Mouse (Mus musculus): ENCODE results near the gene Krt73. TPM values are rescaled to one million over a fixed set of nuclear protein-coding genes. Genes with fewer than 3 reads are reported as not detected.

The Krt73 gene
- polyA plus RNA-seq, 1 experiment from 2014 or later: not detected

GRCm38 (mm10) chr15:101772080-101772710 is 30.0 kb downstream of the Krt73 start:
- 77% methylated on average over 5 of the region's 5 CpGs for WGBS (ENCODE audit: missing documents)
- Histone ChIP-seq H3K36me3 (ENCODE audit: inconsistent target) (no peaks in the 10 kb centered on the region), H3K27ac (no peak overlapping the region), H3K79me2 (ENCODE audit: inconsistent target) (no peaks in the 10 kb centered on the region), H3K4me3 (ENCODE audit: inconsistent target) (no peak overlapping the region)

GRCm38 (mm10) chr15:101770226-101770625 is 31.9 kb downstream of the Krt73 start:
- Histone ChIP-seq H3K79me2 (ENCODE audit: inconsistent target) (no peaks in the 10 kb centered on the region), H3K4me3 (ENCODE audit: inconsistent target) (no peak overlapping the region), H3K36me3 (ENCODE audit: inconsistent target) (no peaks in the 10 kb centered on the region), H3K27ac (no peak overlapping the region)
- WGBS (ENCODE audit: missing documents): 47% methylated on average over 7 of the region's 8 CpGs

Other genes with a start within 250 kb of the Krt73 start
- gene Krt90, start 239.4 kb downstream of the Krt73 start, polyA plus RNA-seq (2018): not detected in 3 replicates
- not detected in 3 replicates for gene Krt75, start 228.4 kb downstream of the Krt73 start, polyA plus RNA-seq (2018)
- gene Gm5414, start 174.2 kb downstream of the Krt73 start, polyA plus RNA-seq (2018): not detected in 3 replicates
- not detected in 3 replicates for gene Gm5478, start 155.0 kb downstream of the Krt73 start, polyA plus RNA-seq (2018)
- gene Krt6b, start 122.1 kb downstream of the Krt73 start, polyA plus RNA-seq (2018): not detected in 3 replicates
- not detected in 3 replicates for gene Krt6a, start 108.0 kb downstream of the Krt73 start, polyA plus RNA-seq (2018)
- gene Krt5, start 89.4 kb downstream of the Krt73 start, polyA plus RNA-seq (2018): not detected in 3 replicates
- gene Krt71, start 59.2 kb downstream of the Krt73 start, polyA plus RNA-seq (2018): not detected in 3 replicates
- not detected in 3 replicates for gene Krt72, start 15.9 kb downstream of the Krt73 start, polyA plus RNA-seq (2018)
- gene Krt2, start 15.8 kb upstream of the Krt73 start, polyA plus RNA-seq (2018): not detected in 3 replicates
- gene Krt1, start 48.4 kb upstream of the Krt73 start, polyA plus RNA-seq (2018): not detected in 3 replicates
- gene Krt77, start 67.4 kb upstream of the Krt73 start, polyA plus RNA-seq (2018): not detected in 3 replicates
- gene Krt76, start 90.6 kb upstream of the Krt73 start, polyA plus RNA-seq (2018): not detected in 3 replicates
- not detected in 3 replicates for gene Krt4, start 122.4 kb upstream of the Krt73 start, polyA plus RNA-seq (2018)
- not detected in 3 replicates for gene Krt79, start 138.0 kb upstream of the Krt73 start, polyA plus RNA-seq (2018)
- not detected in 3 replicates for gene Krt78, start 151.9 kb upstream of the Krt73 start, polyA plus RNA-seq (2018)
- not detected in 3 replicates for gene Krt8, start 202.1 kb upstream of the Krt73 start, polyA plus RNA-seq (2018)
- not detected in 3 replicates for gene Krt18, start 225.8 kb upstream of the Krt73 start, polyA plus RNA-seq (2018)

Measured in macrophage (primary cell).